Mouse (Mus musculus): ENCODE results near the gene Gm10322. TPM values are rescaled to one million over a fixed set of nuclear protein-coding genes. Genes with fewer than 3 reads are reported as not detected.

Gm10322 gene
- total RNA-seq, 4 experiments from 2014 or later = not detected

- no peak for DNase-seq (ENCODE audit: low spot score)
Measured at GRCm38 (mm10) chr10:59646821-59647378, 31.0 kb downstream of the Gm10322 start.

GRCm38 (mm10) chr10:59656799-59657198, 40.9 kb downstream of the Gm10322 start:
- no peak for DNase-seq (ENCODE audit: low spot score)

GRCm38 (mm10) chr10:59664765-59665164, 48.9 kb downstream of the Gm10322 start:
- no peak for DNase-seq (ENCODE audit: low spot score)

- no peak for DNase-seq (ENCODE audit: low spot score)
Measured at GRCm38 (mm10) chr10:59665503-59666291, 49.8 kb downstream of the Gm10322 start.

Other genes with a start within 250 kb of the Gm10322 start
- 100 to 1,000 TPM; 109 to 153 (median 139) TPM for gene Gm10273, start 220.4 kb upstream of the Gm10322 start, total RNA-seq (2022)
- not detected for gene Pla2g12b, start 212.4 kb upstream of the Gm10322 start, total RNA-seq (2022)
- under 1 TPM in 1 of 4 experiments, not detected in 3; 0.31 TPM for gene Oit3, start 174.3 kb upstream of the Gm10322 start, total RNA-seq (2022)
- 10 to 100 TPM; 19.4 to 25.7 (median 23.9) TPM for gene Mcu, start 629 bp downstream of the Gm10322 start, total RNA-seq (2022)
- gene Micu1, start 86.4 kb downstream of the Gm10322 start, total RNA-seq (2022) = 10 to 100 TPM; 20.9 to 27.4 (median 22.2) TPM